Mouse (Mus musculus): ENCODE measurements around the gene Kif17. TPM values are rescaled to one million over a fixed set of nuclear protein-coding genes. Genes with fewer than 3 reads are reported as not detected.
A peak's percentile ranks its signal among the peaks of the same experiment; 100 is the strongest.

Kif17 gene
- polyA plus RNA-seq, 1 experiment from 2014 or later = 0.83 TPM

GRCm38 (mm10) chr4:138220761-138221160 lies 29.5 kb upstream of the Kif17 start:
- Histone ChIP-seq H3K27ac (no peak overlapping the region), H3K4me3 (replicated peaks) (no peak overlapping the region), H3K4me1 (replicated peaks) (peaks cover 21% of the 10 kb centered on the region), H3K9ac (no peak overlapping the region), H3K9me3 (no peaks in the 10 kb centered on the region), H3K4me2 (replicated peaks) (no peak overlapping the region), H3K27me3 (replicated peaks) (no peaks in the 10 kb centered on the region), H3K36me3 (peaks cover 18% of the 10 kb centered on the region)
- ATAC-seq = no peak
- WGBS = 73% methylated on average over 7 of the region's 7 CpGs

GRCm38 (mm10) chr4:138221406-138221805 lies 28.8 kb upstream of the Kif17 start:
- no peak overlapping the region for H3K4me3 ChIP-seq (replicated peaks)
- no peak for ATAC-seq
- no peak overlapping the region for H3K9ac ChIP-seq
- peaks cover 18% of the 10 kb centered on the region for H3K4me1 ChIP-seq (replicated peaks)
- no peak overlapping the region for H3K4me2 ChIP-seq (replicated peaks)
- no peaks in the 10 kb centered on the region for H3K9me3 ChIP-seq
- WGBS = 84% methylated on average over 5 of the region's 5 CpGs
- H3K27me3 ChIP-seq (replicated peaks) = no peaks in the 10 kb centered on the region
- H3K36me3 ChIP-seq = peaks cover 22% of the 10 kb centered on the region
- no peak overlapping the region for H3K27ac ChIP-seq

- no peaks in the 10 kb centered on the region for H3K9me3 ChIP-seq
- H3K4me3 ChIP-seq (replicated peaks) = no peak overlapping the region
- no peak overlapping the region for H3K27ac ChIP-seq
- no peak for ATAC-seq
- 85% methylated on average over 5 of the region's 5 CpGs for WGBS
- no peaks in the 10 kb centered on the region for H3K27me3 ChIP-seq (replicated peaks)
- peaks cover 27% of the 10 kb centered on the region for H3K36me3 ChIP-seq
- no peak overlapping the region for H3K4me2 ChIP-seq (replicated peaks)
- no peak overlapping the region for H3K9ac ChIP-seq
- H3K4me1 ChIP-seq (replicated peaks) = peaks cover 18% of the 10 kb centered on the region
Measured at GRCm38 (mm10) chr4:138222396-138222795, 27.8 kb upstream of the Kif17 start.

- H3K9me3 ChIP-seq = no peaks in the 10 kb centered on the region
- 0 out of 2 replicates have a peak, but pooled peaks cover 12% of the 10 kb centered on the region for H3K4me1 ChIP-seq (replicated peaks)
- H3K4me3 ChIP-seq (replicated peaks) = no peak overlapping the region
- ATAC-seq = no peak
- no peak overlapping the region for H3K4me2 ChIP-seq (replicated peaks)
- 83% methylated on average over 10 of the region's 10 CpGs for WGBS
- H3K27ac ChIP-seq = no peak overlapping the region
- no peaks in the 10 kb centered on the region for H3K27me3 ChIP-seq (replicated peaks)
- H3K9ac ChIP-seq = no peak overlapping the region
- H3K36me3 ChIP-seq = peaks cover 34% of the 10 kb centered on the region
Measured at GRCm38 (mm10) chr4:138223623-138224022, 26.6 kb upstream of the Kif17 start.

- no peak for ATAC-seq
- Histone ChIP-seq H3K9ac (no peak overlapping the region), H3K4me3 (replicated peaks) (no peak overlapping the region), H3K4me1 (replicated peaks) (peaks cover 24% of the 10 kb centered on the region), H3K27me3 (replicated peaks) (peaks cover 17% of the 10 kb centered on the region; the same call in 1 of the 2 replicates), H3K27ac (no peak overlapping the region), H3K4me2 (replicated peaks) (no peak overlapping the region), H3K9me3 (no peaks in the 10 kb centered on the region), H3K36me3 (peaks cover 20% of the 10 kb centered on the region)
- 66% methylated on average over 27 of the region's 27 CpGs for WGBS
Measured at GRCm38 (mm10) chr4:138246756-138247665, 3.2 kb upstream of the Kif17 start.

GRCm38 (mm10) chr4:138251819-138252218 lies 1.6 kb downstream of the Kif17 start:
- 0 out of 2 replicates have a peak, but pooled peaks have one; percentile 12 for ATAC-seq
- H3K9ac ChIP-seq = peak overlapping the region; percentile 20; the same call in 1 of the 2 replicates
- H3K9me3 ChIP-seq = no peaks in the 10 kb centered on the region
- H3K27me3 ChIP-seq (replicated peaks) = peaks cover 19% of the 10 kb centered on the region
- no peak overlapping the region for H3K27ac ChIP-seq
- peaks cover 28% of the 10 kb centered on the region for H3K4me1 ChIP-seq (replicated peaks)
- peak overlapping the region; percentile 100 for H3K4me2 ChIP-seq (replicated peaks)
- WGBS = 1% methylated on average over 14 of the region's 14 CpGs
- no peaks in the 10 kb centered on the region for H3K36me3 ChIP-seq
- peak overlapping the region; percentile 25 for H3K4me3 ChIP-seq (replicated peaks)

- Histone ChIP-seq H3K4me2 (replicated peaks) (peak overlapping the region; percentile 100), H3K9ac (peak overlapping the region; percentile 20; the same call in 1 of the 2 replicates), H3K4me1 (replicated peaks) (peaks cover 28% of the 10 kb centered on the region), H3K4me3 (replicated peaks) (peak overlapping the region; percentile 25), H3K27me3 (replicated peaks) (peaks cover 19% of the 10 kb centered on the region), H3K9me3 (no peaks in the 10 kb centered on the region), H3K36me3 (no peaks in the 10 kb centered on the region), H3K27ac (no peak overlapping the region)
- ATAC-seq = no peak
- 24% methylated on average over 5 of the region's 5 CpGs for WGBS
Measured at GRCm38 (mm10) chr4:138252231-138252630, 2.0 kb downstream of the Kif17 start.

GRCm38 (mm10) chr4:138257116-138257687 lies 7.0 kb downstream of the Kif17 start:
- peaks cover 2% of the 10 kb centered on the region for H3K4me1 ChIP-seq (replicated peaks)
- H3K4me3 ChIP-seq (replicated peaks) = no peak overlapping the region
- peaks cover 3% of the 10 kb centered on the region for H3K27me3 ChIP-seq (replicated peaks)
- H3K9ac ChIP-seq = no peak overlapping the region
- no peak overlapping the region for H3K4me2 ChIP-seq (replicated peaks)
- no peaks in the 10 kb centered on the region for H3K9me3 ChIP-seq
- H3K27ac ChIP-seq = no peak overlapping the region
- no peak for ATAC-seq
- no peaks in the 10 kb centered on the region for H3K36me3 ChIP-seq
- 83% methylated on average over 22 of the region's 22 CpGs for WGBS

- WGBS = 82% methylated on average over 7 of the region's 7 CpGs
- Histone ChIP-seq H3K4me2 (replicated peaks) (no peak overlapping the region), H3K4me1 (replicated peaks) (peaks cover 4% of the 10 kb centered on the region), H3K27me3 (replicated peaks) (no peaks in the 10 kb centered on the region; the same call in 1 of the 2 replicates), H3K9ac (no peak overlapping the region), H3K9me3 (no peaks in the 10 kb centered on the region), H3K36me3 (no peaks in the 10 kb centered on the region), H3K4me3 (replicated peaks) (no peak overlapping the region), H3K27ac (no peak overlapping the region)
- no peak for ATAC-seq
Measured at GRCm38 (mm10) chr4:138258663-138259062, 8.4 kb downstream of the Kif17 start.

GRCm38 (mm10) chr4:138259482-138259881 lies 9.2 kb downstream of the Kif17 start:
- WGBS = 87% methylated on average over 5 of the region's 5 CpGs
- Histone ChIP-seq H3K4me1 (replicated peaks) (peaks cover 4% of the 10 kb centered on the region), H3K36me3 (no peaks in the 10 kb centered on the region), H3K27me3 (replicated peaks) (no peaks in the 10 kb centered on the region; the same call in 1 of the 2 replicates), H3K4me2 (replicated peaks) (no peak overlapping the region), H3K9me3 (no peaks in the 10 kb centered on the region), H3K4me3 (replicated peaks) (no peak overlapping the region), H3K9ac (no peak overlapping the region), H3K27ac (no peak overlapping the region)
- ATAC-seq = no peak

GRCm38 (mm10) chr4:138261843-138262681 lies 11.8 kb downstream of the Kif17 start:
- no peaks in the 10 kb centered on the region for H3K9me3 ChIP-seq
- no peak overlapping the region for H3K27ac ChIP-seq
- peaks cover 4% of the 10 kb centered on the region for H3K4me1 ChIP-seq (replicated peaks)
- peak overlapping the region; percentile 39 for H3K9ac ChIP-seq
- H3K4me2 ChIP-seq (replicated peaks) = peak overlapping the region; percentile 91
- peak; percentile 96 for ATAC-seq
- no peaks in the 10 kb centered on the region for H3K36me3 ChIP-seq
- peak overlapping the region; percentile 88 for H3K4me3 ChIP-seq (replicated peaks)
- under 1% methylated on average over 74 of the region's 78 CpGs for WGBS
- H3K27me3 ChIP-seq (replicated peaks) = no peaks in the 10 kb centered on the region

- Histone ChIP-seq H3K27ac (no peak overlapping the region), H3K4me2 (replicated peaks) (no peak overlapping the region), H3K36me3 (no peaks in the 10 kb centered on the region), H3K4me1 (replicated peaks) (0 out of 2 replicates have a peak, but pooled peaks cover 3% of the 10 kb centered on the region), H3K27me3 (replicated peaks) (no peaks in the 10 kb centered on the region), H3K4me3 (replicated peaks) (no peak overlapping the region), H3K9ac (no peak overlapping the region), H3K9me3 (no peaks in the 10 kb centered on the region)
- WGBS = 70% methylated on average over 10 of the region's 10 CpGs
- peak; percentile 57 for ATAC-seq
Measured at GRCm38 (mm10) chr4:138267869-138268268, 17.6 kb downstream of the Kif17 start.

Data from intestine, embryonic 15.5 days (tissue).